Mouse (Mus musculus) liver, adult 2 months (tissue): Measurements from ENCODE around the gene Tmem128. TPM values are rescaled to one million over a fixed set of nuclear protein-coding genes. Genes with fewer than 3 reads are reported as not detected.

ENCODE experiments used
- DNase-seq: peaks from one replicate; pipeline ENCODE4 v3.0.0-alpha.2; 2011; ENCODE audit warnings: low read depth, low spot score; ENCODE audit errors: extremely low read depth
- H3K27ac ChIP-seq: fragments of 200-500 bp; replicated peaks from 2 replicates; pipeline ENCODE4 v1.5.1; 2012; ENCODE audit warnings: low read depth, mild to moderate bottlenecking, control low read depth, inconsistent platforms, low read length; ENCODE audit not compliant: insufficient read depth
- H3K27me3 ChIP-seq: fragments of 200-500 bp; 2 replicates; pipeline ENCODE4 v1.6.1; 2012; ENCODE audit warnings: mild to moderate bottlenecking, moderate library complexity, low read length, inconsistent platforms; ENCODE audit not compliant: control insufficient read depth, insufficient read depth
- H3K36me3 ChIP-seq: fragments of 200-500 bp; 2 replicates; pipeline ENCODE4 v1.6.1; 2012; ENCODE audit warnings: low read length, inconsistent platforms; ENCODE audit not compliant: control insufficient read depth, insufficient read depth
- H3K4me1 ChIP-seq: fragments of 200-500 bp; 2 replicates; pipeline ENCODE4 v1.6.1; 2011; ENCODE audit warnings: low read length; ENCODE audit not compliant: control insufficient read depth, insufficient read depth
- H3K4me3 ChIP-seq: fragments of 200-500 bp; 2 replicates; pipeline ENCODE4 v1.5.1; 2011; ENCODE audit warnings: low read depth, mild to moderate bottlenecking, control low read depth, low read length, moderate library complexity; ENCODE audit not compliant: insufficient read depth
- H3K79me2 ChIP-seq: fragments of 200-500 bp; 2 replicates; pipeline ENCODE4 v1.6.1; 2012; ENCODE audit warnings: inconsistent platforms, mild to moderate bottlenecking, low read length, moderate library complexity; ENCODE audit not compliant: control insufficient read depth, insufficient read depth
- H3K9ac ChIP-seq: fragments of 200-500 bp; 2 replicates; pipeline ENCODE4 v1.6.1; 2012; ENCODE audit warnings: low read depth, mild to moderate bottlenecking, control low read depth, inconsistent platforms, low read length
- CTCF ChIP-seq: fragments of 200-500 bp; IDR thresholded peaks from 2 replicates; pipeline ENCODE4 v1.5.1; 2011; ENCODE audit warnings: low read depth, low read length, control low read depth
- POLR2A ChIP-seq: fragments of 200-500 bp; IDR thresholded peaks from 2 replicates; pipeline ENCODE4 v1.6.1; 2011; ENCODE audit warnings: low read length, control low read depth; ENCODE audit not compliant: insufficient read depth; ENCODE audit errors: extremely low read depth
- WGBS: fragments of 180-500 bp; shearing (Covaris S2); methylation state at CpG from one replicate; pipeline ENCODE4 v1.1.7; 2018; 5-methylcytosine and 5-hydroxymethylcytosine counted together
- polyA plus RNA-seq: library from polyadenylated mRNA; depleted of rRNA; stranded (reverse); fragments of >200 nt; gene quantifications from 2 replicates; pipeline ENCODE4 v1.2.3, GENCODE M21; 2012
- total RNA-seq: library from RNA; depleted of rRNA; stranded (reverse); fragments of >200 nt; gene quantifications from 2 replicates; pipeline ENCODE4 v1.2.3, GENCODE M21; 2014

Gene Tmem128
- total and polyA plus RNA-seq, 2 experiments = 17.8 to 34.8 TPM

DNA sequence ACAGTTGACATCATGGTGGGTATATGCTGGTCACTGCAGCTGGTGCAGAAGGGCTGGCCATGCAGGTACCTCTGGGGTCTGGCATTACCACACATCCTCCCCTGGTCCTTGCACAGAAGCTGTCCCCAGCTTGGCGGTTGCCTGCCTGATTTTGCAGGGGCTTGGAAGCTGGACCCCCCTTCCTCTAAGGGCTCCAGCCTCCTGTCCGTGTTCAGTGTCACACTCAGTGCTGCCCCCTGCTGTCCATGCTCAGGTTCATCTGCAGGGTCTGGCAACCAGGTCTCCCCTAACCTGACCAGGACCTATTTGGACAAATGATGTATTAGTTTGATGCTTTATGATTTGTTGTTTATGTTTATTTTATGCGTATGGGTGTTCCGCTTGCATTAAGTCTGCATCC is 24.6 kb upstream of the Tmem128 start:
- TF ChIP-seq POLR2A (no peak), CTCF (peak; percentile 81)
- Histone ChIP-seq H3K9ac (no peak overlapping the region), H3K27ac (no peak overlapping the region), H3K36me3 (peaks cover 13% of the 10 kb centered on the region; the same call in 1 of the 2 replicates), H3K4me3 (no peak overlapping the region), H3K27me3 (no peaks in the 10 kb centered on the region), H3K4me1 (no peaks in the 10 kb centered on the region), H3K79me2 (no peaks in the 10 kb centered on the region)
- peak; percentile 17 for DNase-seq
- WGBS = 77% methylated on average over 4 of the region's 4 CpGs

DNA sequence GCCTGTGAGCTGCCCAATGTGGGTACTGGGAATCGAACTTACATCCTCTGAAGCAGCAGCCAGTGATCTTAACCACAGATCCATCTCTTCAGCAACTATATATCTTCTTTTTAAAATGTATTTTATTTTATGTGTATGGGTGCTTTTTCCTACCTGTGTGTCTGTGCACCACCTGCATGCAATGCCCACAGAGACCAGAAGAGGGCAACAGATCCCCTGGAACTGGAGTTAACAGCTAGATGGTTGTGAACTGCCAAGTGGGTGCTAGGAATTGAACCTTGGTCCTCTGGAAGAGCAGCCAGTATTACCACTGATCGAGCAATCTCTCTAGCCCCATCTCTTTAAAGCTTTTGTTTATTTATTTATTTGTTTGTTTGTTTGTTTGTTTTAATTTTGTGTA is 23.4 kb upstream of the Tmem128 start:
- Histone ChIP-seq H3K36me3 (peaks cover 11% of the 10 kb centered on the region; the same call in 1 of the 2 replicates), H3K4me1 (no peaks in the 10 kb centered on the region), H3K27ac (no peak overlapping the region), H3K27me3 (no peaks in the 10 kb centered on the region), H3K4me3 (no peak overlapping the region), H3K79me2 (no peaks in the 10 kb centered on the region), H3K9ac (no peak overlapping the region)
- 96% methylated on average over 2 of the region's 2 CpGs for WGBS
- DNase-seq = no peak
- TF ChIP-seq POLR2A (no peak), CTCF (no peak; the same call in 1 of the 2 replicates)

DNA sequence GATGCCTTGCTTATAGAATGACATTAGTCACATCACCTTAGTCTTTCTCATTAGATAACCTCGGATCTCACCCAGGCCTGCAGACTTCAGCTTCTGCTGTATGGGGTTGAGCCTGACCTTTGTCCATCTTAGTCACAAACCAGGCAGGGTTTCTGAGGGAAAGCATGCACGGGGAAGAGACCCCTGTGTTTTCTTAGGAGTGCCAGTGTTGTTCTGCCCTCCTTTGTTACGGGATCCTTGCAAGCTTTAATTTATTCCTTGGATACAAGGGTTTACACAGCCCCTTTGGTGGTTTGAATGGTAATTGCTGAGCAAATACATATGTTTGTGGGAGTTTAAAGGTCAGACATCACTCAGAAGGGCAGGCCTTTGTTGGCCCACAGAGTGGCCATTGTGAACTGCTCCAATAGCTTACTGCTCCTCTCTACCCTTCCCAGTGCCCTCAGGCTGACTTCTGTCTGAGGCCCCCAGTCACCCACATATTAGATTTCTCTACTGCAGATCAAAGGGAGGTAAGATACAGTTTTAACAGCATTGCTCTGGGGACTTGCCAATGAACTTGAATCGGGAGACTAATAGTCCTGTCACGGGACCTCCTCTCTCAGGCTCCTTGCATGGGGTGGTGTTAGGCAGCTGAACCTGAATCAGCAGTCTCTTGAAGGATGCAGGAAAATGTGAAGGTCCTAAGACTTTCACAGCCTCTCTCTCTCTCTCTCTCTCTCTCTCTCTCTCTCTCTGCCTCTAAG is 19.1 kb upstream of the Tmem128 start:
- no peak overlapping the region for H3K4me3 ChIP-seq
- DNase-seq = no peak
- H3K4me1 ChIP-seq = no peaks in the 10 kb centered on the region
- H3K9ac ChIP-seq = no peak overlapping the region
- no peaks in the 10 kb centered on the region for H3K79me2 ChIP-seq
- WGBS = 46% methylated on average over 5 of the region's 5 CpGs
- no peaks in the 10 kb centered on the region for H3K27me3 ChIP-seq
- TF ChIP-seq POLR2A (no peak), CTCF (no peak)
- H3K27ac ChIP-seq = no peak overlapping the region
- H3K36me3 ChIP-seq = 0 out of 2 replicates have a peak, but pooled peaks cover 1% of the 10 kb centered on the region

DNA sequence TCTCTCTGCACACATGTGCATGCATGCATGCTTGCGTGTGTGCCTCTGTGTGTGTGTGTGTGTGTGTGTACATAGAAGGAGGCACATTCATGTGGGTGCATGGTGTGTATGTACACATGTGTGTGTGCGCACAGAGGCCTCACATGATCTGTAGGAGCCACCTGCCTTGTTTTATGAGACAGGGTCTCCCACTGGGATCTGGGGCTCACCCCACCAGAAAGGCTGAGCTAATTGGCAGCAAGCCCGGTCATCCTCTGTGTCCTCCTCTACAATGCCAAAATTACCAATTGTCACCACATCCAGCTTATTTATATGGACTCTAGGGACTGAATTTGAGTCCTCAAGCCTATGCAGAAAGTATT is 18.5 kb upstream of the Tmem128 start:
- Histone ChIP-seq H3K4me1 (no peaks in the 10 kb centered on the region), H3K4me3 (no peak overlapping the region), H3K36me3 (no peaks in the 10 kb centered on the region), H3K27me3 (no peaks in the 10 kb centered on the region), H3K27ac (no peak overlapping the region), H3K79me2 (no peaks in the 10 kb centered on the region), H3K9ac (no peak overlapping the region)
- 95% methylated on average over 3 of the region's 3 CpGs for WGBS
- DNase-seq = no peak
- TF ChIP-seq POLR2A (no peak), CTCF (no peak)

DNA sequence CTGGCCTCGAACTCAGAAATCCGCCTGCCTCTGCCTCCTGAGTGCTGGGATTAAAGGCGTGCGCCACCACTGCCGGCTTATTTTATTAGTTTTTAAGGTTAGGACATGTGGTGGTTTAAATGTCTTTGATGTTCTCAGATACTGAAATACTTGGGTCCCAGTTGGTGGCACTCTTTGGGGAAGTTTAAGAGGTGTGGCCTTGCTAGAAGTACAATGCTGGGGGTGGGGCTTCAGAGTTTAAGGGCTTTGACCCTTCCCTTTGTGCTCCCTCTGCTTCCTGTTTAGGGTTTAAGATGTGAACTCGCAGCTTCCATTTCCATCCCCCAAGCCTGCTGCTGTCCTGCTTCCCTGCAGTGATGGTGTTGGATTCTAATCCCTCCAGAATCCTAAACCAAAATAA is 18.0 kb upstream of the Tmem128 start:
- Histone ChIP-seq H3K27ac (no peak overlapping the region), H3K36me3 (no peaks in the 10 kb centered on the region), H3K79me2 (no peaks in the 10 kb centered on the region), H3K27me3 (no peaks in the 10 kb centered on the region), H3K4me3 (no peak overlapping the region), H3K9ac (no peak overlapping the region), H3K4me1 (no peaks in the 10 kb centered on the region)
- DNase-seq = no peak
- WGBS = 88% methylated on average over 6 of the region's 6 CpGs
- TF ChIP-seq POLR2A (no peak), CTCF (no peak)

DNA sequence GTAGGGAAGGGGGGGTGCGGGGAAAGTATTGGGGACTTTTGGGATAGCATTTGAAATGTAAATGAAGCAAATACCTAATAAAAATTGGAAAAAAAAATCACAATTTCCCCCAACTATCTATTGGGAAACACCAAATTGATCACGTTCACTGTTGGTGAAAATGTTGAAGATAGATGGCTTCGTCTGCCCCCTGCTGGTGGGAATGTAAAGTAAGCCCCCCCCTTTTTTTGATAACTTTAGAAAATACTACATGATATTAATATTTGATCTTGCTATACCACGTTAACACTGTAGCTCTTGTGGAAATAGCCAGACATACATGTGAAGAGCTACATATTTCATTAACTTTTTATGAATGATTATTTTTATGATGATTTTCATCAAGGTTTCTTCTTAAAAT is 4.8 kb upstream of the Tmem128 start:
- Histone ChIP-seq H3K9ac (no peak overlapping the region), H3K79me2 (no peaks in the 10 kb centered on the region), H3K27me3 (no peaks in the 10 kb centered on the region; the same call in 1 of the 2 replicates), H3K27ac (no peak overlapping the region), H3K4me1 (0 out of 2 replicates have a peak, but pooled peaks cover 1% of the 10 kb centered on the region), H3K36me3 (no peaks in the 10 kb centered on the region), H3K4me3 (no peak overlapping the region)
- no peak for DNase-seq
- TF ChIP-seq CTCF (no peak), POLR2A (no peak)
- WGBS = 39% methylated on average over 4 of the region's 4 CpGs
